Mouse (Mus musculus): ENCODE measurements around the gene Isy1. TPM values are rescaled to one million over a fixed set of nuclear protein-coding genes. Genes with fewer than 3 reads are reported as not detected.
A peak's percentile ranks its signal among the peaks of the same experiment; 100 is the strongest.

Isy1 gene
- polyA plus RNA-seq (2016; fragmentation: Nextera tagmentation; extraction: Ambion mirVana) = 52.5 and 54.2 TPM in 2 replicates

DNA sequence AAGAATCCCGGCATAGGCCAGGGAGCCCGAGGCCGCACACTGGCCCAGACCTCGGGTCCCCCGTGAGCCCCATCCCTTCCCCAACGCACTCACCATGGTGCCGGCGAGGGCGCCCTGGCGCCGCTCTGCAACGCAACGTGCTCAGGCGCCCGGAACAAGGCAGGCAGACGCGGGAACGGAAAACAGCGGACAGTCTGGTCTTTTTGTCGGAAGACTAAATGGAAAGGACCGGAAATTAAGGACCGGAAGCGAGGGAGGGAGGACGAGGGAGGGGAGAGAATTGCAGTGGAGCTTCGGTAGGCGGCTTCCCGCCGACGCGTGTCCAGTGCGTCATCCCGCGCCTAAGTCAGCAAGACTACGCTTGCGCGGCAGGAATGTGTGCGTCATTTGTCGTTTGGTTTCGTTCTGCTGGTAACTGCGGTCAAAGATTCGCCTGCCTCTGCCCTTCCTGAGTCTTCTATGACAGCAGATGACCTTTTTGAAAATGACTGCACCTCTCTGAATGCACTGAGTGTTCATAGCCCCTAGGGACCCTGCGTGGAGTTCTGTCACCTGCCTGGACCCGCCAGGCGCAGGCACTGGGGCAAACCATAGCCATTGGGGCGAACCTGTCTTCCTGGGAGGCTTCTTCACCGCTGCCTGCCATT lies at the start of gene Isy1:
TSS of gene Isy1 (minus strand) at position 248 of the 647 bp plus-strand sequence.
- under 1% methylated on average over 46 of the region's 46 CpGs for WGBS
- H3K27ac ChIP-seq (replicated peaks) = peak within 1 kb of the TSS; percentile 90
- no peaks in the 10 kb centered on the region for H3K9me3 ChIP-seq
- peak within 1 kb of the TSS; percentile 74 for H3K9ac ChIP-seq (replicated peaks)
- no peaks in the 10 kb centered on the region for H3K27me3 ChIP-seq
- H3K4me1 ChIP-seq = peaks cover 13% of the 10 kb centered on the region
- peaks cover 35% of the 10 kb centered on the region for H3K36me3 ChIP-seq
- peak; percentile 96 for ATAC-seq (ENCODE audit: low FRiP score, low read depth)
- H3K4me3 ChIP-seq = peak within 1 kb of the TSS; percentile 74
- H3K4me2 ChIP-seq (replicated peaks) = peak within 1 kb of the TSS; percentile 81

DNA sequence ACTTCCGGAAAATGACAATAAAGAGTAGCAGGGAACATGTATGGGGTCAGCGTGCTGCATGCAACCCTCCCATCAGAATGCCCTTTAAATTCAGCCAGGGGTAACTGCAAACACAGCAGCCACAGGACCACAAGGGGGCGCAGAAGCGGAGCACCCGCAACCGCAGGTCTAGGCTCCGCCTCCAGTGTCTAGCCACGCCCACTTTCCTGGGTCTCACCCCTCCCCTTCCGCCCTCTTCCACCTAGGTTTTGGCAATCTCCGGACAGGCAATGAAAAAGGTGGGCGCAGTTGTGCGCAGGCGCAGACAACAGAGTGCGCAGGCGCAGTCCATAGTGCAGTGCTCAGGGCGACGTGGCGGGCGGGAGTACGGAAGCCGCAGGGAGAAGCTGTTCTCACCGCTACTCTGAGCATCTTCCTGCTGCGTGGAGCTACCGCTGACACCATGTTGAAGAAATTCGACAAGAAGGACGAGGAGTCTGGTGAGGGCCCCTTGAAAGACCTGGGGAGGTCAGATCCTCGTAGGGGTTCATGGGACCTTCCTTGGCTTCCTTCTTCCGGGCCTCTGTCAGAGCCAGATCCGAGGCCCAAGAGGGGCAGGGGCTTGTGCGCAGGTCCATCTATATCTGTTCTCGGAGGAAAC lies 49.1 kb upstream of the Isy1 start, which contains the start of gene Copg1:
TSS of gene Copg1 (plus strand) at position 221 of the 640 bp plus-strand sequence.
- under 1% methylated on average over 31 of the region's 31 CpGs for WGBS
- Histone ChIP-seq H3K9me3 (no peaks in the 10 kb centered on the region), H3K4me2 (replicated peaks) (peak within 1 kb of the TSS; percentile 83), H3K36me3 (peaks cover 33% of the 10 kb centered on the region), H3K9ac (replicated peaks) (peak within 1 kb of the TSS; percentile 89), H3K4me1 (peaks cover 10% of the 10 kb centered on the region), H3K27ac (replicated peaks) (peak within 1 kb of the TSS; percentile 62), H3K4me3 (peak within 1 kb of the TSS; percentile 77), H3K27me3 (no peaks in the 10 kb centered on the region)
- peak; percentile 94 for ATAC-seq (ENCODE audit: low FRiP score, low read depth)

DNA sequence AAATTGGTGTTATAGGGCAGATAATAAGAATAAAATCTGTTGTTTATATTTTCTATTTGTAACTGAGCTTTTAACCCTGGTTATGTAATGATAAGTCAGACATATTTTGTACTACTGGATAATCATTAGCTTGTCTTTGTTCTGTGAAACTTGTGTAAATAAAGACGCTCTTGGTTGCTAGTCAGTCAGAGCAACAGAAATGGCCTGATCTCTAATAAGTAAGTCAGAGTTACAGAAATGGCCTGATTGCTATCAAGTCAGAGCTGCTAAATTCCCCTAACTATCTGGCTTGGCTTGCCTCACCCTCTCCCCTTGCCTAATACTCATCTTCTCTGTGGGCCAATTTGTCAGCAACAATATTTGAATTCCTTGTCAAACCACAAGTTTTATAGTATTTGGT lies 48.1 kb upstream of the Isy1 start:
- no peak overlapping the region for H3K4me2 ChIP-seq (replicated peaks)
- H3K9ac ChIP-seq (replicated peaks) = no peak overlapping the region
- no peak for ATAC-seq (ENCODE audit: low FRiP score, low read depth)
- 97% methylated on average over 1 of the region's 1 CpGs for WGBS
- H3K4me1 ChIP-seq = peaks cover 10% of the 10 kb centered on the region
- H3K36me3 ChIP-seq = peaks cover 23% of the 10 kb centered on the region
- H3K27ac ChIP-seq (replicated peaks) = no peak overlapping the region
- no peaks in the 10 kb centered on the region for H3K27me3 ChIP-seq
- no peak overlapping the region for H3K4me3 ChIP-seq
- no peaks in the 10 kb centered on the region for H3K9me3 ChIP-seq

DNA sequence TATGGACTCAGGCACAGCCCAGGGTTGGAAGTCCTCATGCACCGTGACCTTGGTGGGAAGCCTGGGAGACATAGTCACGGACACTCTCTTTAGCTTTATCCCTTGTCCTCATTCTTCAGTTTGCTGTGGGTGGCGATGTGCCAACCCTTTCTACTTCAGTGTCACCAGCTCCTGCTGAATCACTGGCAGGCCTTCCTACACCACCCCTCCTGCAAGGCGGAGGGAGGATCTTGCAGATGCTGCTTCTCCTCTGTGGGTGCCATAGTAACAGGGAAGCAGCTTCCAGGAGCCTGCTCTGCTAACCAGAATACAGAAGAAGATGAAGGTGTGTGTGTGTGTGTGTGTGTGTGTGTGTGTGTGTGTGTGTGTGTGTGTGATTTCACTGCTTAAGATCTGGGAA lies 44.2 kb upstream of the Isy1 start:
- no peak for ATAC-seq (ENCODE audit: low FRiP score, low read depth)
- no peak overlapping the region for H3K4me2 ChIP-seq (replicated peaks)
- H3K27ac ChIP-seq (replicated peaks) = no peak overlapping the region
- H3K9ac ChIP-seq (replicated peaks) = no peak overlapping the region
- H3K4me3 ChIP-seq = no peak overlapping the region
- no peaks in the 10 kb centered on the region for H3K36me3 ChIP-seq
- 62% methylated on average over 4 of the region's 4 CpGs for WGBS
- 0 out of 2 replicates have a peak, but pooled peaks cover 3% of the 10 kb centered on the region for H3K27me3 ChIP-seq
- no peaks in the 10 kb centered on the region for H3K4me1 ChIP-seq
- H3K9me3 ChIP-seq = no peaks in the 10 kb centered on the region

DNA sequence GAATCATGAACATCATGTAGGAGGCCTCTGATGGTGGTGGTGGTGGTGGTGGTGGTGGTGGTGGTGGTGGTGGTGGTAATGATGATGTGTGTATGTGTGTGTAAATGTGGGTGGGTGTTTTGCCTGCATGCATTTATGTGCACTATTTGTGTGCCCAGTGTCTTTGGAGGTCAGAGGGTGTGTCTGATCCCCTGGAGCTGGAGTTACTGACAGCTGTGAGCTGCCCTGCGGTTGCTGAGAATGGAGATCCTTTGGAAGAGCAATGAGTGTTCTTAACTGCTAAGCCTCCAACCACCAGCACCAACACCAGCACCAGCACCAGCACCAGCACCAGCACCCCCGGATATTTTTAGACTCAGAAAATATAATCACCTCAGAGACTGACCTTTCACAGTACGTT lies 43.6 kb upstream of the Isy1 start:
- H3K4me2 ChIP-seq (replicated peaks) = no peak overlapping the region
- 0 out of 2 replicates have a peak, but pooled peaks cover 3% of the 10 kb centered on the region for H3K27me3 ChIP-seq
- H3K4me1 ChIP-seq = no peaks in the 10 kb centered on the region
- no peak overlapping the region for H3K9ac ChIP-seq (replicated peaks)
- 74% methylated on average over 3 of the region's 3 CpGs for WGBS
- no peak for ATAC-seq (ENCODE audit: low FRiP score, low read depth)
- no peak overlapping the region for H3K27ac ChIP-seq (replicated peaks)
- no peak overlapping the region for H3K4me3 ChIP-seq
- no peaks in the 10 kb centered on the region for H3K9me3 ChIP-seq
- no peaks in the 10 kb centered on the region for H3K36me3 ChIP-seq

DNA sequence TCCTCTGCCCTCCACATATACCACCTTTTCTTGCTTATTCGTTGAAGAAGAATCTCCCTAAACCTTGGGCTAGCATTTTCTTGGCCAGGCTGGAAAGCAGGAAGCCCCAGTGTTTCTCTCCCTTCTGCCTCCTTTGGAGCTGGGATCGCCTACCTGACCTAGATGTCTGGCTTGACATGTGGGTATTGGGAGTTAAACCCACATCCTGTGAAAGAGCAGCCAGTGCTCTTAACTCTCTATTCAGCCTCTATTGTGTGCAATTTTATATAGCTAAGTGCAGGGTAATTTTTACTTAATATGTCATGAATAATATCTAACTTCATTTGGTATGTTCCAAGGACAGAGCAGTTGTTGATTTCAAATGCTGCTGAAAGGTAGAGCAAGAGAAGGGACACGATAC lies 41.0 kb upstream of the Isy1 start:
- no peak overlapping the region for H3K4me2 ChIP-seq (replicated peaks)
- H3K27me3 ChIP-seq = 0 out of 2 replicates have a peak, but pooled peaks cover 3% of the 10 kb centered on the region
- H3K4me3 ChIP-seq = no peak overlapping the region
- no peaks in the 10 kb centered on the region for H3K9me3 ChIP-seq
- no peak for ATAC-seq (ENCODE audit: low FRiP score, low read depth)
- no peak overlapping the region for H3K27ac ChIP-seq (replicated peaks)
- 66% methylated on average over 3 of the region's 3 CpGs for WGBS
- H3K9ac ChIP-seq (replicated peaks) = no peak overlapping the region
- no peaks in the 10 kb centered on the region for H3K4me1 ChIP-seq
- no peaks in the 10 kb centered on the region for H3K36me3 ChIP-seq

DNA sequence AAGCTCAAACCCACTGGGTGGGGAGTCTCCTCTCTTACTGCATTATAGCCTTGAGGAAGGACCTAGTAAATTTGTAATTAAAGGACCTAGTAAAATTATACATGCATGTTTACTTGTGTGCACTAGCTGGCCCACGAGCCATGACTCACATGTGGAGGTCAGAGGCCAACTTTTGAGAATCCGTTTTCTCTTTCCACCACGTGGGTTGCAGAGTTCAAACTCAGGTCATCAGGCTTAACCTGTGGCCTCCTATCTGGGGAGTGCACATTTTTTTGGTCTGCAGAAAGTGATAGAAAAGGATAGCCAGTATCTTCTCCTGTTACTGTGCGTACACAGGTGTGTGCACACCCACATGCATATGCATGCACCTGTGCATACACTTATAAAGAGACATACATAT lies 40.4 kb upstream of the Isy1 start:
- Histone ChIP-seq H3K4me1 (no peaks in the 10 kb centered on the region), H3K27ac (replicated peaks) (no peak overlapping the region), H3K9ac (replicated peaks) (no peak overlapping the region), H3K4me3 (no peak overlapping the region), H3K4me2 (replicated peaks) (no peak overlapping the region), H3K9me3 (no peaks in the 10 kb centered on the region), H3K36me3 (no peaks in the 10 kb centered on the region), H3K27me3 (0 out of 2 replicates have a peak, but pooled peaks cover 3% of the 10 kb centered on the region)
- no peak for ATAC-seq (ENCODE audit: low FRiP score, low read depth)
- 44% methylated on average over 4 of the region's 4 CpGs for WGBS

DNA sequence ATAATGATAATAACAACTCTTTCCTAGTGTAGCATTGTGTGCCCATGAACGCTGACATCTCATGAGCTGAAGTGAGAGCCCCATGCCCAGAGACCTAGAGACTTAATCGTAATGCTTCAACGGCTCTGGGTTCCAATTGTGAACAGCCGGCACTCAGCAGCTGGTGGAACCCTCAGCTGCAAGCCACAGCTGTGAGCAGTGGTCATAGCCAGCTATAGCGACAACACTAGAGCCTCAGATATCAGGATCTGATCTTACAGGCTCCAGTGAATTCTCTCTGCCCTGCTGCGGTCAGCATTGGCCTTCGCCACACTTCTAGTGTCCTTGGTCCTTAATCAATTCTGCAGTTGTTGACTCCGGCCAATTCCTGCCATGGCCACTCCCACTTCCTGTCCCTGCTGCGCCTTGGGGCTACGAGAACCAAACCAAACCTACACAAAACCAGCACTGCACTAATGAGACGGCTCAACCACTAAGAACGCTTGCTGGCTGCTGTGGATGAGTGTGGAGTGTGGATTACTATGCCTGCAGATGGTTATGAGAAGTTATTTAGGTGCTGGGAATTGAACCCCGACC lies 37.6 kb upstream of the Isy1 start:
- H3K27me3 ChIP-seq = 0 out of 2 replicates have a peak, but pooled peaks cover 3% of the 10 kb centered on the region
- no peaks in the 10 kb centered on the region for H3K36me3 ChIP-seq
- WGBS = 78% methylated on average over 13 of the region's 13 CpGs
- H3K27ac ChIP-seq (replicated peaks) = no peak overlapping the region
- no peaks in the 10 kb centered on the region for H3K9me3 ChIP-seq
- no peak for ATAC-seq (ENCODE audit: low FRiP score, low read depth)
- no peaks in the 10 kb centered on the region for H3K4me1 ChIP-seq
- no peak overlapping the region for H3K4me3 ChIP-seq
- H3K9ac ChIP-seq (replicated peaks) = no peak overlapping the region
- H3K4me2 ChIP-seq (replicated peaks) = no peak overlapping the region

DNA sequence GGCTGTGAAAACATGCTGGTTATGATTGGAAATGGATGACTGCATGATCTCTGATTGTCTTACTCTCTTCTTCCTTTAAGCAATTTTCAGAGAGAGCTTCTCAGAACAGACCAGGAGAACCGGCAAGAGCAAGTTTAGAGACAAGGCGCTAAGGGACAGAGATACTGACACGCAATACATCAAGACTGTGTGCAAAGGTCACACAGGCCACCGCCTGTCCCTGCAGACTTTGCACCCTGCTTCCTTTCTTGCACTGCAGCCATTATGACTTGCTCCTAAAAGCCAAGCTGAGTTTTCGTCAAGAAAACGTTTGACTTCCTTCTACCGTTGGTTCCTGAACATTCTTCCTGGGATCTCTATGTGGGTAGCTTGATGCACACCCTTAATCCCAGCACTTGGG lies 37.0 kb upstream of the Isy1 start:
- 92% methylated on average over 7 of the region's 7 CpGs for WGBS
- H3K9me3 ChIP-seq = no peaks in the 10 kb centered on the region

DNA sequence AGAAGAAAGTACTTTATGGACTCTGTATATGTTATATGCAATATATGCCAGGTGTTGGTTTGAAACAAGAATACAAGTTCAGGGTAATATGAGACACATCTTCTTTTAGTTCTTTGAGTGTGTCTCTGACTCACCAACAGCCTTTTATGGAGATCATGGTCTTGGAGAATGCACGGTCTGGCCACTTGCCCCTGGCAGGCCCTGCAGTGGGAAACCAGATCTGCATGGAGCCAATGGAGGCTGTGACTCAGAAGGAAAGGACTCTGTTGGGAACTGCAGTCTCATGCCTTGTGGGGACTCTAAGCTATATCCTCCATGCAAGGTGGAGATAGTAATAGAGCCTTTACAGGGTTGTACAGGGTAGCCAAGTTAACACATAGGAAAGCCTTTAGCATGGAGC lies 36.5 kb upstream of the Isy1 start:
- Histone ChIP-seq H3K4me3 (no peak overlapping the region), H3K27me3 (no peaks in the 10 kb centered on the region), H3K27ac (replicated peaks) (no peak overlapping the region), H3K9me3 (no peaks in the 10 kb centered on the region), H3K9ac (replicated peaks) (no peak overlapping the region), H3K36me3 (no peaks in the 10 kb centered on the region), H3K4me2 (replicated peaks) (no peak overlapping the region), H3K4me1 (no peaks in the 10 kb centered on the region)
- no peak for ATAC-seq (ENCODE audit: low FRiP score, low read depth)
- WGBS = 83% methylated on average over 1 of the region's 1 CpGs

More for the DNA sequence above, 37.0 kb upstream of the Isy1 start:
- Histone ChIP-seq H3K27ac (replicated peaks) (no peak overlapping the region), H3K27me3 (0 out of 2 replicates have a peak, but pooled peaks cover 3% of the 10 kb centered on the region), H3K9ac (replicated peaks) (no peak overlapping the region), H3K36me3 (no peaks in the 10 kb centered on the region), H3K4me2 (replicated peaks) (no peak overlapping the region), H3K4me1 (no peaks in the 10 kb centered on the region), H3K4me3 (no peak overlapping the region)
- ATAC-seq (ENCODE audit: low FRiP score, low read depth) = no peak

DNA sequence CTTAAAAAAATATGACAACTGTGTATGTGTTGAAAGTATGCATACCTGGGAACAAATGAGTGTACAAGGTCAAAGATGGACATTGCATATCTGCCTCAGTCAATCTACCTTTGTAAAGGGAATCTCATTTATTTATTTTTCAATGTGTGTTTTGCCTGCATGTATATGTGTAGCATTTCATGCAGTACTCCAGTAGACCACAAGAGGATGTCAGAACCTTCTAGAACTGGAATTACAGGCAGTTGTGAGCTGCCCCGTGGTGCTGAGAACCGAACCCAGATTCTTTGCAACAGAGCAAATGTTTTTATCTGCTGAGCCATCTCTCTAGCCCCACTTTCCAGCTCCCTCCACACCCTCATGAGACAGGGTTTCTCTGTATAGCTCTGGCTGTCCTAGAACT lies 35.4 kb upstream of the Isy1 start:
- no peak overlapping the region for H3K9ac ChIP-seq (replicated peaks)
- H3K27ac ChIP-seq (replicated peaks) = no peak overlapping the region
- H3K4me1 ChIP-seq = no peaks in the 10 kb centered on the region
- WGBS = 87% methylated on average over 2 of the region's 2 CpGs
- no peak overlapping the region for H3K4me2 ChIP-seq (replicated peaks)
- no peak overlapping the region for H3K4me3 ChIP-seq
- H3K36me3 ChIP-seq = no peaks in the 10 kb centered on the region
- no peaks in the 10 kb centered on the region for H3K9me3 ChIP-seq
- no peaks in the 10 kb centered on the region for H3K27me3 ChIP-seq
- no peak for ATAC-seq (ENCODE audit: low FRiP score, low read depth)

DNA sequence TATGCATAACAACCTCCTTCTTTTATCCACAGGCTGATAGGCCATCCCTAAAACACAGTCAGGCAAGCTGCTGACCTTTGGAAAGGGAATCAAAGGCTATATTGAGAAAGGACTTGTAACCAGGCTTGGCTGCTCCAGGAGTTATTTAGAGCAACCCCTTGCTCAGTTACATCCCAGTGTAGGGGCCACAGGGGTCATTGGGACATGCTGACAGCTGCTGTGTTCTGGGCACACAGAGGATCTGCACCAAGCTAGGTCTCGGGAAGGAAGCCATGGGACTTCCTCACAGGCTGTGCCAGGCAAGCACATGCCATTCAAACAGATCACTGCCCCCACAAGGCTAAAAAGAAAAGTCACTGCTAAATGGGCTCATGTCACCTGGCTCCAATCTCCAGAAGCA lies 34.5 kb upstream of the Isy1 start:
- no peak overlapping the region for H3K4me3 ChIP-seq
- H3K4me2 ChIP-seq (replicated peaks) = no peak overlapping the region
- H3K27me3 ChIP-seq = no peaks in the 10 kb centered on the region
- no peak overlapping the region for H3K9ac ChIP-seq (replicated peaks)
- no peak for ATAC-seq (ENCODE audit: low FRiP score, low read depth)
- no peaks in the 10 kb centered on the region for H3K36me3 ChIP-seq
- H3K4me1 ChIP-seq = no peaks in the 10 kb centered on the region
- 71% methylated on average over 1 of the region's 1 CpGs for WGBS
- no peak overlapping the region for H3K27ac ChIP-seq (replicated peaks)
- H3K9me3 ChIP-seq = no peaks in the 10 kb centered on the region
